8 mouse cellular contexts compared by ENCODE assay signal in genomic region chr3:135484650-135485049, GRCm38 (mm10). TPM values are rescaled to one million over a fixed set of nuclear protein-coding genes. Genes with fewer than 3 reads are reported as not detected.
A peak's percentile ranks its signal among the peaks of the same experiment; 100 is the strongest.
DNase-seq lines count a peak whose midpoint lies in the region; ATAC-seq and TF ChIP-seq lines count a peak whose summit lies in the region.
"Not testable (repeated sequence)": the region's sequence is repeated elsewhere in the genome, so short reads cannot be mapped to it uniquely, and the experiment has no call there.

No protein-coding gene starts in this region.

- not testable (repeated sequence) for ATAC-seq in embryonic facial prominence, embryonic 14.5 days (ENCODE audit: low read depth); hindbrain, embryonic 13.5 days (ENCODE audit: low FRiP score); kidney, embryonic 15.5 days (replicated peaks; ENCODE audit: low FRiP score); liver, embryonic 13.5 days (ENCODE audit: low read depth); neural tube, embryonic 14.5 days (ENCODE audit: low read depth)

- H3K9me3 ChIP-seq in ES-Bruce4 (replicated peaks; ENCODE audit: control insufficient read depth, insufficient read depth, low read length, poor library complexity, severe bottlenecking); embryonic facial prominence, embryonic 14.5 days (ENCODE audit: control insufficient read depth, low read length); hindbrain, embryonic 13.5 days; kidney, embryonic 15.5 days (replicated peaks); liver, embryonic 13.5 days (replicated peaks); midbrain, embryonic 10.5 days (replicated peaks); neural tube, embryonic 14.5 days (ENCODE audit: control insufficient read depth, low read length): not testable (repeated sequence)

- not testable (repeated sequence) for TF ChIP-seq CTCF in ES-Bruce4 (IDR thresholded peaks at IDR 0.05; ENCODE audit: low read depth, low read length); gastrocnemius, adult 2 months (IDR thresholded peaks at IDR 0.05)

- not testable (repeated sequence) for TF ChIP-seq EP300 in ES-Bruce4 (IDR thresholded peaks at IDR 0.05; ENCODE audit: insufficient read depth, low read depth, low read length)

- intact Hi-C loops in gastrocnemius, adult 2 months (cut with DNase I) = not testable (repeated sequence)

- not testable (repeated sequence) for H3K27me3 ChIP-seq in ES-Bruce4 (ENCODE audit: control insufficient read depth, insufficient read depth, low read length, poor library complexity, severe bottlenecking); embryonic facial prominence, embryonic 14.5 days (replicated peaks; ENCODE audit: control insufficient read depth, insufficient read depth, low read length); hindbrain, embryonic 13.5 days; kidney, embryonic 15.5 days; liver, embryonic 13.5 days; neural tube, embryonic 14.5 days (ENCODE audit: control insufficient read depth, insufficient read depth, low read length)
- H3K27me3 ChIP-seq in midbrain, embryonic 10.5 days (ENCODE audit: low read depth, poor library complexity, severe bottlenecking) = peaks cover 18% of the 10 kb centered on the region

- H3K4me3 ChIP-seq in ES-Bruce4 (ENCODE audit: low read depth, low read length) = peak overlapping the region; percentile 79
- peak overlapping the region; percentile 57; the same call in 1 of the 2 replicates for H3K4me3 ChIP-seq in embryonic facial prominence, embryonic 14.5 days (ENCODE audit: low read depth, low read length)
- peak overlapping the region; percentile 90 for H3K4me3 ChIP-seq in gastrocnemius, adult 2 months
- peak overlapping the region; percentile 62; the same call in 1 of the 2 replicates for H3K4me3 ChIP-seq in hindbrain, embryonic 13.5 days
- H3K4me3 ChIP-seq in kidney, embryonic 15.5 days (replicated peaks) = peak overlapping the region; percentile 64
- H3K4me3 ChIP-seq in liver, embryonic 13.5 days (replicated peaks) = peak overlapping the region; percentile 72
- peak overlapping the region; percentile 61; the same call in 1 of the 2 replicates for H3K4me3 ChIP-seq in midbrain, embryonic 10.5 days
- H3K4me3 ChIP-seq in neural tube, embryonic 14.5 days (ENCODE audit: low read depth, low read length) = not testable (repeated sequence)

- DNase-seq in embryonic facial prominence, embryonic 14.5 days (ENCODE audit: low spot score); gastrocnemius, adult 2 months; liver, embryonic 13.5 days; midbrain, embryonic 10.5 days (ENCODE audit: low spot score): not testable (repeated sequence)

- peak overlapping the region; percentile 51 for H3K9ac ChIP-seq in ES-Bruce4 (ENCODE audit: low read depth, poor library complexity, severe bottlenecking)
- H3K9ac ChIP-seq in embryonic facial prominence, embryonic 14.5 days (ENCODE audit: low read depth, low read length); hindbrain, embryonic 13.5 days; kidney, embryonic 15.5 days; liver, embryonic 13.5 days; neural tube, embryonic 14.5 days (replicated peaks; ENCODE audit: low read depth, low read length): not testable (repeated sequence)

- not testable (repeated sequence) for H3K27ac ChIP-seq in ES-Bruce4 (ENCODE audit: insufficient read depth, low read length); embryonic facial prominence, embryonic 14.5 days (replicated peaks; ENCODE audit: low read depth, low read length); hindbrain, embryonic 13.5 days; kidney, embryonic 15.5 days; liver, embryonic 13.5 days; midbrain, embryonic 10.5 days (replicated peaks); neural tube, embryonic 14.5 days (ENCODE audit: low read depth, low read length)
- H3K27ac ChIP-seq in gastrocnemius, adult 2 months = peak overlapping the region; percentile 90

- not testable (repeated sequence) for TF ChIP-seq POLR2A in ES-Bruce4 (IDR thresholded peaks at IDR 0.05; ENCODE audit: insufficient read depth, low read length)

- WGBS in embryonic facial prominence, embryonic 14.5 days = 85% methylated on average over 15 of the region's 15 CpGs
- 92% methylated on average over 15 of the region's 15 CpGs for WGBS in hindbrain, embryonic 13.5 days
- 91% methylated on average over 14 of the region's 15 CpGs for WGBS in kidney, embryonic 15.5 days
- 77% methylated on average over 15 of the region's 15 CpGs for WGBS in liver, embryonic 13.5 days (ENCODE audit: insufficient replicate concordance)
- 89% methylated on average over 15 of the region's 15 CpGs for WGBS in midbrain, embryonic 10.5 days
- 90% methylated on average over 15 of the region's 15 CpGs for WGBS in neural tube, embryonic 14.5 days

- H3K4me2 ChIP-seq in embryonic facial prominence, embryonic 14.5 days (ENCODE audit: low read depth, low read length) = peak overlapping the region; percentile 97
- peak overlapping the region; percentile 98 for H3K4me2 ChIP-seq in hindbrain, embryonic 13.5 days
- H3K4me2 ChIP-seq in kidney, embryonic 15.5 days = peak overlapping the region; percentile 91
- H3K4me2 ChIP-seq in liver, embryonic 13.5 days = peak overlapping the region; percentile 87
- H3K4me2 ChIP-seq in neural tube, embryonic 14.5 days (ENCODE audit: low read depth, low read length) = peak overlapping the region; percentile 91

- not testable (repeated sequence) for H3K4me1 ChIP-seq in ES-Bruce4 (ENCODE audit: control insufficient read depth, insufficient read depth, low read length); embryonic facial prominence, embryonic 14.5 days (ENCODE audit: control insufficient read depth, insufficient read depth, low read length); kidney, embryonic 15.5 days; neural tube, embryonic 14.5 days (ENCODE audit: control insufficient read depth, insufficient read depth, low read length)
- peaks cover 10% of the 10 kb centered on the region for H3K4me1 ChIP-seq in hindbrain, embryonic 13.5 days (replicated peaks)
- peaks cover 14% of the 10 kb centered on the region for H3K4me1 ChIP-seq in liver, embryonic 13.5 days (replicated peaks)
- peaks cover 13% of the 10 kb centered on the region for H3K4me1 ChIP-seq in midbrain, embryonic 10.5 days

- not testable (repeated sequence) for H3K36me3 ChIP-seq in ES-Bruce4 (ENCODE audit: control insufficient read depth, insufficient read depth, low read length, poor library complexity, severe bottlenecking); embryonic facial prominence, embryonic 14.5 days (ENCODE audit: control insufficient read depth, insufficient read depth, low read length); hindbrain, embryonic 13.5 days; kidney, embryonic 15.5 days; liver, embryonic 13.5 days; midbrain, embryonic 10.5 days; neural tube, embryonic 14.5 days (ENCODE audit: control insufficient read depth, insufficient read depth, low read length)

RNA-seq across cellular contexts. Expression of gene Manba, which starts 0.8 kb away (rescaled TPM):
- polyA plus RNA-seq in ES-Bruce4 (2011; ENCODE audit: insufficient read depth, insufficient read length, low read depth, missing spikeins) = 114 and 122 TPM in 2 replicates
- polyA plus RNA-seq in embryonic facial prominence, embryonic 14.5 days (2014; fragmentation: Nextera tagmentation; extraction: Ambion mirVana) = 7.9 and 8.1 TPM in 2 replicates
- 1 to 10 TPM; 2.3 to 5.6 TPM for total RNA-seq in gastrocnemius, adult 2 months (2021)
- 5.5 and 5.6 TPM in 2 replicates for polyA plus RNA-seq in hindbrain, embryonic 13.5 days (2015; fragmentation: Nextera tagmentation; extraction: Ambion mirVana)
- 24.2 and 27.3 TPM in 2 replicates for polyA plus RNA-seq in kidney, embryonic 15.5 days (2015; fragmentation: Nextera tagmentation; extraction: Ambion mirVana)
- polyA plus RNA-seq in liver, embryonic 13.5 days (2015; fragmentation: Nextera tagmentation; extraction: Ambion mirVana) = 4.9 and 6.4 TPM in 2 replicates
- polyA plus RNA-seq in midbrain, embryonic 10.5 days (2016; fragmentation: Nextera tagmentation; extraction: Ambion mirVana) = 3.9 and 4.2 TPM in 2 replicates
- 6.5 and 7.9 TPM in 2 replicates for polyA plus RNA-seq in neural tube, embryonic 14.5 days (2014; fragmentation: Nextera tagmentation; extraction: Ambion mirVana)

RNA-seq across cellular contexts. Expression of gene Ube2d3, which starts 46.7 kb away (rescaled TPM):
- polyA plus RNA-seq in ES-Bruce4 (2011; ENCODE audit: insufficient read depth, insufficient read length, low read depth, missing spikeins) = 485 and 516 TPM in 2 replicates
- 506 and 518 TPM in 2 replicates for polyA plus RNA-seq in embryonic facial prominence, embryonic 14.5 days (2014; fragmentation: Nextera tagmentation; extraction: Ambion mirVana)
- 100 to 1,000 TPM; 327 TPM for total RNA-seq in gastrocnemius, adult 2 months (2021)
- 399 and 409 TPM in 2 replicates for polyA plus RNA-seq in hindbrain, embryonic 13.5 days (2015; fragmentation: Nextera tagmentation; extraction: Ambion mirVana)
- polyA plus RNA-seq in kidney, embryonic 15.5 days (2015; fragmentation: Nextera tagmentation; extraction: Ambion mirVana) = 512 and 532 TPM in 2 replicates
- 281 and 348 TPM in 2 replicates for polyA plus RNA-seq in liver, embryonic 13.5 days (2015; fragmentation: Nextera tagmentation; extraction: Ambion mirVana)
- polyA plus RNA-seq in midbrain, embryonic 10.5 days (2016; fragmentation: Nextera tagmentation; extraction: Ambion mirVana) = 548 and 568 TPM in 2 replicates
- polyA plus RNA-seq in neural tube, embryonic 14.5 days (2014; fragmentation: Nextera tagmentation; extraction: Ambion mirVana) = 379 and 446 TPM in 2 replicates
